Mouse (Mus musculus) kidney, adult 11 months (tissue): ENCODE measurements around the gene Hivep3.

Experiments used
- DNase-seq: peaks from one replicate; pipeline ENCODE4 v3.0.0; 2022

Hivep3 gene

DNA sequence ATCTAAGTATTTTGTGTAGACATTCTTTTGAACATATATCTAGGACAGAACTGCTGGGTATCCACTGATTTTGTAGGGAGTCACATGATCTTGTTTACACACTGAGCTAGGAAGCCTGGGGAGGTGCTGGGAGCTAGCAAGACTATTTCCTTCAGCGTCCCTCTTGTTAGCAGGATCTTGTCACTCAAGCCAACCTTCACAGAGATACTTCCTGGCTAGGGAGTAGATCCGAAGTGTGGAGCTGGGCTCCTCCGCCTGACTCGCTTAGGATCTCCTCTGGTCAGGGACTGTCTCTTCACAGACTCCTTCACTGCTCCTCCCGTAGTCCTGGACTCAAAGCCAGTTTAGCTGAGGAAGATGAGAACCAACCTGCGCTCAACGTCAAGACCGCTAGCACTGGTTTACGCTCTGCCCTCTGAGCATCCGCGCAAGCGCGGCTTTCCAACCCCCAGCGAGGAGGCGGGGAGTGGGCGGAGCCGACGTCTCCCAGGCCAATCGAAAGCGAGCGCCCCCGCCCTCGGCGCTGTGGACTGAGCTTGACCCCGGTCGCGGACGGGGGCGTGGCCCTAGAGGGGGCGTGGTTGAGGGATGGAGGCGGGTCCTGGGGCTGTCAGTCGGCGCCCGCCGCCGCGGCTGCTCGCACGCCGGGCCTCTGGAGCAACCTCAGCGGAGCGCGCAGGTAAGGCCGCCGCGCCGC lies at the start of gene Hivep3:
Gene Hivep3 (plus strand): TSS at position 601 of the 697 bp plus-strand sequence.
- DNase-seq = peak; percentile 99

DNA sequence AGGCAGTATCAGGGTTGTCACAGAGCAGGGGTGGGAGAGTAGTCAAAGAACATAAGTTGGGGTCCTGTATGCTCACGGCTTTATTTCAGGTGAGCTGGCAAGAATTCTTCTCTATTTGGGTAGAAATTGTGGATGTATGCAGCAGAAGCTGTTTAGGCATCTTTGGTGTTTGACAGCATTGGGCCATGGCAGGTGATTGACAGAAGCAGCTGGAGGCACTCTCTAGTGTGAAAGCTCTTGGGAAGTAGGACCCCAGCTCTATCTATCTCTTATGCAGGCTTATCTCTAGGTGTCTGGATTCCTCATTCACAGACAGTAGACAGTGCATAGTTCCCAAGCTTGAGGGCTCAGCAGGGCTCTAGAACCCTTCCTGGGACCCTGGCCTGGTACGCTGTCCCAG lies 47.8 kb upstream of the Hivep3 start:
- no peak for DNase-seq

GRCm38 (mm10) chr4:119698339-119698738 lies 35.2 kb upstream of the Hivep3 start:
- no peak for DNase-seq

- DNase-seq = no peak
Observed at GRCm38 (mm10) chr4:119701269-119701954, 32.2 kb upstream of the Hivep3 start.

- DNase-seq = no peak
Observed at GRCm38 (mm10) chr4:119703965-119704364, 29.6 kb upstream of the Hivep3 start.

GRCm38 (mm10) chr4:119707326-119707725 lies 26.3 kb upstream of the Hivep3 start:
- no peak for DNase-seq

GRCm38 (mm10) chr4:119707751-119708150 lies 25.8 kb upstream of the Hivep3 start:
- peak; percentile 6 for DNase-seq

DNA sequence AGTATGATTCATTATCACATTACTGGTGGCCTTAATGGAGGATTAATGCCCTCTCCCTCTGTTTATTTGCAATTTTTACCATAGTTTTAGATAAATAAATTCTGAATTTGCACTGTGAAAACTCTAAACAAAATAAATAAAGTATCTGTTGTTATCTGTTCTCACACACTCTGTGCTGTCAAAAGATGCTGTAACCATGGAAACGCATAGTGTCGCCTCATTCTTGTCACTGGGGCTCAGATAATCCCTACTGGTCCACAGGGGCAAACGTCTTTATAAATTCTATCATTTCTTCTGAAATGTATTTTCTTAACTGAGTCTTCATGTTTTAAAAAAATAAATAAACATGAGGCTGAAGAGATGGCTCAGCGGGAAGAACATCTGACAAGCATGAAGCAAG lies 23.4 kb upstream of the Hivep3 start:
- DNase-seq = no peak

- no peak for DNase-seq
Observed at GRCm38 (mm10) chr4:119717443-119717842, 16.1 kb upstream of the Hivep3 start.

- no peak for DNase-seq
Observed at GRCm38 (mm10) chr4:119721531-119721930, 12.1 kb upstream of the Hivep3 start.

DNA sequence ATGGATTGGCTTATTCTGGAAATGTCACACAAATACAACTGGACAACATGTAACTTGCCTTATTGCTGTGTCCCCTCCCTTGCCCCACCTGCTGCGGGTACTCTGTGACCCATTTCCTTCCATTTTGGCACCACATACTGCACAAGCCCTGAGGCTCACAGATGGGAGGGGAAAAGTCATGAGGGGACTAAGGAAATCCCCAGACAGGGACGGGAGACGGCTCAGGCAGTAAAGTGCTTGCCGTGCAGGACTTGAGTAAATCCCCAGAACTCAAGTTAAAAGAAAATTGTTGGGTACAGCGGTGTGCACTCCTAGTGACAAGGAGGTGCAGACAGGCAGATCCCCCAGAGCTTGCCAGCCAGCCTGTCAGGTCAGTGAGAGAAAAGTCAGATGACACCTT lies 7.5 kb upstream of the Hivep3 start:
- DNase-seq = no peak

DNA sequence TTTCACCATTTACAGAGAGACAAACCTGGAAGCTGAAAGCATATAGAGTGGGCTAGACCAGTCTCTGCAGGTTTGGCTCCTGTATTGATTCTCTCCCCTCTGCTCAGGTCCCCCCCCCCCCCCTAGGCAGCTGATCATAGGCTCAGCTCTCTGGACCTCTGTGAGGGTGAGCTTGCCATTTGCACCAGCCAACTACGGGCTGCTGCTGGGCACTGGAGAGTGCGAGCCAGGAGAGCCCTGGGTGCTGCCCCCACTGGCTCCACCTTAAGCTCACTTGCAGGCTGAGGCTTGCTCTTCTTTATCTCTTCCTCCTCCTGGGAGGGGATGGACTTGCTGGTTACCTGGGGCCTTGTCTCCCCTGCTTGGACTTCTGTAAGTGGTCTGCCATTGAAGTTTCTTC lies 5.7 kb upstream of the Hivep3 start:
- DNase-seq = no peak

DNA sequence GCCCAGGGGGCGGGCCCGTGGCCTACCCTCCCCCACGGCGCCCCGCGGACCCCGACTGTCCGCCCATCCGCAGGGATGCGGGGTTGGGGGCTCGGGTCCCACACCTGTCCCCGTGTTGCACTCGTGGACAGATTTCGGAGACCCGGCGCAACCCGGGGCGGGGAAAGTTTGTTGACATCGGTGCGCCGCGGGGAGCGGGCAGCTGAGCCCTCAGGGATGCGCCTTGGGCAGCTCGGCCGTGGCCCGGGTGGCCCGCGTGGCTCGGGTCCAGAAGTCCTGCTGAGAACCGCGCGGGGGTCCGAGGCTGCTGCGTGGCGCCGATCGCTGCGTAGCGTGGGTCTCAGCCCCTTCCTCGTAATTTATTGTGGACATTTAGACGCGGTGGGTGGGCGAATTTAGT lies 358 bp downstream of the Hivep3 start:
- DNase-seq = no peak

- DNase-seq = no peak
Observed at GRCm38 (mm10) chr4:119734352-119734751, 768 bp downstream of the Hivep3 start.

DNA sequence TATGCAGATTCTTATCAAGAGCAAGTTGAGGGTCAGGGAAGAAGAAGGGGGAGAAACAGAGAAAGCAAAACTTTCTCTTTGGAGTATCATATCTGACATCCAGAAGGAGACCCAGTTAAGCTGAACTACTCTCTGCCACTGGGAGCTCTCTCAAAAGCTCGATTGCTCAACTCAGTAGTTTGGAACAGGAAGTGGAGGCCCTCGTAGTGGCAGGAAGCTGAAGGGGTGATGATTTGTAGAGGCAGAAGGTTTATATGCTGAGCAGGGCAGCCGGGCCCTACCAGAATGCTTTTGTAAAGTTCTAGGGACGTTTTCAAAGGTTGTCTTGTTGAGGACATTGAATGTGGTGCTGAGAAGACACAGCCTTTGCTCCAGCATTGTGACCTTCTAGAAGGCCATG lies 5.1 kb downstream of the Hivep3 start:
- no peak for DNase-seq

GRCm38 (mm10) chr4:119739301-119740062 lies 5.9 kb downstream of the Hivep3 start:
- no peak for DNase-seq

- no peak for DNase-seq
Observed at GRCm38 (mm10) chr4:119748341-119748740, 14.8 kb downstream of the Hivep3 start.

- no peak for DNase-seq
Observed at GRCm38 (mm10) chr4:119750157-119750556, 16.6 kb downstream of the Hivep3 start.

DNA sequence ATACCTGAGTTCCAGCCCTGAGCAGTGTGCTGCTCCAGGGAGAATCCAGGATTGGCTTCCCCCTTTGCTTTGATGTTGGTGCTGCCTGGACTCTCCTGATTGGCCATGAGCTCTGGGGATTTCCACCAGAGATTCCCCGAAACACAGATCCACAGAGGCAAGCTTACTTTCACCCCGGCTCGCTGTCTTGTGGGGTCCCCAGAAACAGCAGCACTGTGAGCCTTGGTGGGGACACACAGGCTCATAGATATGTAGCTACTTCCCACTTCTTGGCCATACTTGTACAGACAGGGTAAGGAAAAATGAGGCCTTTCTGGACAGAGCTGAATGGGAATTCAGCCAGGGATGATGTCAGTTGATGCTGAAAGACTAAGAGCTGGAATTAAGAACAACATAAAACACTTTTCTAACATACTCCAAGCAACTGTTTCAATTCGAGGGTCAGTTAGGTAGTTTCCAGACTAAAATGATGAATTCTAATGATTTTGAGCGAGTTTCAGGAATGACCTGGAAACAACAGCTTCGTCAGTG lies 17.2 kb downstream of the Hivep3 start:
- DNase-seq = no peak

- DNase-seq = no peak
Observed at GRCm38 (mm10) chr4:119751408-119752006, 17.9 kb downstream of the Hivep3 start.

DNA sequence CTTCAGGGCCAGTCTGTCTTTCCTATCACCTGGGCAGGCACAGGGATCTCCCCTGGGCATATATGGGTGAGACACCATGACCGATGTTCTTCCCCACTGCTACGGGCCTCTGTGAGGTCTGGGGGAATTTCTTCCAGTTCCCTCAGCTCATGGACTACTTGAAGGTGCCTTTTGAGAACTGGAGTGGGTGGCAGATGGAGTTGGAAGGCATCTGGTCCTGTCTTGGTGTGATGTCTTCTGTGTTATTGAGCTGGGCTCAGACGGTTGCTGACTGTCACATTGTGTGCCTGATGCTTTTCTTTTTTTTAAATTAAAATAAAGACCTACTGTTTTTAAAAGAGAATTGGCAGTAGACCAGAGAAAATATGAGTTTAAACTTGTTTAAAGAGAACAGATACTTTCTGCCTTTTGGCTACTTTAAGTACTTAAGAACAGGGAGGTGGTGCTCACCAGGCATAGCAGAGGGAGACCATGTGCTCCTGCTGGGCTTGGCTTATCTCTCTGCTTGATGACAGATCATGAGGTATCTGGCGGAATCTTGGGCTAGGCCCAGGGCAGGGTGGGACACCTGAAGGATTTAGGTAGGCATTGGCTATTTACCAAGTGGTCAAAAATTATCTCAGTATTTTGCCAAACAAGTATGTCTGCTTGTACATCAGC lies 26.1 kb downstream of the Hivep3 start:
- no peak for DNase-seq

DNA sequence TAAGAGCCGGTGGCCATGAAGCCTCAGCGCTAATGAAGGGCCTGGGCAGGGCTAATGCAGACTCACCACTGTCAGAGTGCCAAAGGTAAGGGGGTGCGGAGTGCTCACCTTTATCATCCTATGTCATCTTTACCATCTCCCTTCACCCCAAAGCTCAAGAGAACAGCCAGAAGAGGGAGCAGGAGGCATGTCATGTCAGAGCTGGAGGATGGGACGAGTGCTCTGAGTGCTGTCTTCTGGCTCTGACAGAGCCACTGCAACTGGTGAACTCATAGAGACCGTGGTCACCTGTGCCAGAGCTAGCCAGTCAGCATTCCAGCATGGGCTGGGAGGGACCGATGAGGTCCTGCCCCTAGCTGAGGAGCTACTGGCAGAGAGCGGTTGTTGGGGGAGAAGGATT lies 27.2 kb downstream of the Hivep3 start:
- DNase-seq = no peak
